Mouse (Mus musculus) heart, embryonic 14.5 days (tissue): Measurements from ENCODE around the gene Ly6g5b. TPM values are rescaled to one million over a fixed set of nuclear protein-coding genes. Genes with fewer than 3 reads are reported as not detected.

Experiments used
- ATAC-seq: fragments of 200-750 bp; cut with Nextera tagmentation; 2 replicates; pipeline ENCODE4 v1.8.0; 2017; ENCODE audit warnings: low read depth, moderate TSS enrichment; ENCODE audit not compliant: insufficient number of reproducible peaks, insufficient read depth, low FRiP score
- H3K27ac ChIP-seq, 2 experiments: fragments of 200-500 bp in 1 of 2; fragments of 300-500 bp in 1 of 2; sonication (generic) in 1 of 2; replicated peaks in 1 of 2; 2 replicates each; pipeline ENCODE4 v1.5.1; 2012 to 2014; ENCODE audit warnings: low read depth in 2 of 2, low read length in 2 of 2, control low read depth in 1 of 2, mild to moderate bottlenecking in 1 of 2, mixed read lengths in 1 of 2; ENCODE audit not compliant: control insufficient read depth in 1 of 2, insufficient read depth in 1 of 2
- H3K27me3 ChIP-seq: fragments of 300-500 bp; sonication (generic); 2 replicates; pipeline ENCODE4 v1.6.1; 2014; ENCODE audit warnings: mild to moderate bottlenecking, low read length, control low read depth; ENCODE audit not compliant: control insufficient read depth, insufficient read depth
- H3K36me3 ChIP-seq: fragments of 300-500 bp; sonication (generic); 2 replicates; pipeline ENCODE4 v1.6.1; 2014; ENCODE audit warnings: mild to moderate bottlenecking, control low read depth, low read length, mixed read lengths; ENCODE audit not compliant: control insufficient read depth, insufficient read depth
- H3K4me1 ChIP-seq, 2 experiments: fragments of 200-500 bp in 1 of 2; fragments of 300-500 bp in 1 of 2; sonication (generic) in 1 of 2; 2 replicates each; pipeline ENCODE4 v1.6.1; 2012 to 2014; ENCODE audit warnings: low read length in 2 of 2, control low read depth in 1 of 2, mixed read lengths in 1 of 2; ENCODE audit not compliant: control insufficient read depth in 2 of 2, insufficient read depth in 2 of 2
- H3K4me2 ChIP-seq: fragments of 300-500 bp; sonication (generic); 2 replicates; pipeline ENCODE4 v1.6.1; 2014; ENCODE audit warnings: mild to moderate bottlenecking, low read length
- H3K4me3 ChIP-seq, 2 experiments: fragments of 200-500 bp in 1 of 2; fragments of 300-500 bp in 1 of 2; sonication (generic) in 1 of 2; 2 replicates each; pipeline ENCODE4 v1.5.1; 2012 to 2014; ENCODE audit warnings: low read length in 2 of 2, mild to moderate bottlenecking in 2 of 2, control low read depth in 1 of 2, low read depth in 1 of 2, moderate library complexity in 1 of 2; ENCODE audit not compliant: control insufficient read depth in 1 of 2, insufficient read depth in 1 of 2
- H3K9ac ChIP-seq: fragments of 300-500 bp; sonication (generic); 2 replicates; pipeline ENCODE4 v1.6.1; 2014; ENCODE audit warnings: mild to moderate bottlenecking, low read length
- H3K9me3 ChIP-seq: fragments of 300-500 bp; sonication (generic); 2 replicates; pipeline ENCODE4 v1.6.1; 2016; ENCODE audit warnings: low read length, control low read depth; ENCODE audit not compliant: control insufficient read depth
- WGBS: fragments of 180-500 bp; shearing (Covaris S2); extraction: QIAGEN DNeasy Blood & Tissue Kit; methylation state at CpG from one replicate; pipeline ENCODE4 v1.1.7; 2014; 5-methylcytosine and 5-hydroxymethylcytosine counted together
- polyA plus RNA-seq: library from polyadenylated mRNA; unstranded; fragments of >200 nt; fragmentation: Nextera tagmentation; extraction: Ambion mirVana; gene quantifications from 2 replicates; pipeline ENCODE4 v1.2.1, GENCODE M21; 2014

Gene Ly6g5b
- polyA plus RNA-seq, 1 experiment from 2014 or later, result 0.28 TPM

- peaks cover 99% of the 10 kb centered on the region for H3K36me3 ChIP-seq
- H3K4me1 ChIP-seq, result no peaks in the 10 kb centered on the region
- H3K27me3 ChIP-seq, result no peaks in the 10 kb centered on the region
- H3K27ac ChIP-seq, result no peak overlapping the region
- 63% methylated on average over 9 of the region's 9 CpGs for WGBS
- no peak overlapping the region for H3K4me2 ChIP-seq
- H3K9me3 ChIP-seq, result no peaks in the 10 kb centered on the region
- H3K9ac ChIP-seq, result no peak overlapping the region
- no peak for ATAC-seq
- no peak overlapping the region for H3K4me3 ChIP-seq
These were observed 37.8 kb upstream of the Ly6g5b start for GRCm38 (mm10) chr17:35153077-35153476.

- 98% methylated on average over 4 of the region's 4 CpGs for WGBS
- Histone ChIP-seq H3K36me3 (peaks cover 99% of the 10 kb centered on the region), H3K4me2 (no peak overlapping the region), H3K27ac (no peak overlapping the region), H3K9me3 (no peaks in the 10 kb centered on the region), H3K27me3 (no peaks in the 10 kb centered on the region), H3K4me3 (no peak overlapping the region), H3K9ac (no peak overlapping the region), H3K4me1 (no peaks in the 10 kb centered on the region)
- no peak for ATAC-seq
These were observed 36.9 kb upstream of the Ly6g5b start for GRCm38 (mm10) chr17:35152121-35152520.

- Histone ChIP-seq H3K27ac (no peak overlapping the region), H3K27me3 (no peaks in the 10 kb centered on the region), H3K4me2 (no peak overlapping the region), H3K9me3 (0 out of 2 replicates have a peak, but pooled peaks cover 2% of the 10 kb centered on the region), H3K4me3 (no peak overlapping the region), H3K9ac (no peak overlapping the region), H3K36me3 (peaks cover 99% of the 10 kb centered on the region), H3K4me1 (no peaks in the 10 kb centered on the region)
- no peak for ATAC-seq
- 74% methylated on average over 5 of the region's 5 CpGs for WGBS
These were observed 32.9 kb upstream of the Ly6g5b start for GRCm38 (mm10) chr17:35147922-35148639.

GRCm38 (mm10) chr17:35147348-35147747 lies 32.1 kb upstream of the Ly6g5b start:
- Histone ChIP-seq H3K9ac (no peak overlapping the region), H3K27ac (no peak overlapping the region)
- no peak for ATAC-seq

GRCm38 (mm10) chr17:35146139-35146538 lies 30.9 kb upstream of the Ly6g5b start:
- Histone ChIP-seq H3K9ac (no peak overlapping the region), H3K4me3 (no peak overlapping the region), H3K27ac (no peak overlapping the region), H3K9me3 (0 out of 2 replicates have a peak, but pooled peaks cover 2% of the 10 kb centered on the region), H3K27me3 (no peaks in the 10 kb centered on the region), H3K4me1 (no peaks in the 10 kb centered on the region), H3K4me2 (no peak overlapping the region), H3K36me3 (peaks cover 99% of the 10 kb centered on the region)
- no peak for ATAC-seq
- 82% methylated on average over 5 of the region's 5 CpGs for WGBS

More at GRCm38 (mm10) chr17:35147348-35147747, 32.1 kb upstream of the Ly6g5b start:
- H3K27me3 ChIP-seq, result no peaks in the 10 kb centered on the region
- H3K9me3 ChIP-seq, result 0 out of 2 replicates have a peak, but pooled peaks cover 2% of the 10 kb centered on the region
- H3K4me3 ChIP-seq, result no peak overlapping the region
- WGBS, result 61% methylated on average over 3 of the region's 3 CpGs
- peaks cover 99% of the 10 kb centered on the region for H3K36me3 ChIP-seq
- H3K4me2 ChIP-seq, result no peak overlapping the region
- H3K4me1 ChIP-seq, result no peaks in the 10 kb centered on the region

GRCm38 (mm10) chr17:35141971-35142370 lies 26.7 kb upstream of the Ly6g5b start:
- H3K9ac ChIP-seq, result no peak overlapping the region
- 0 out of 2 replicates have a peak, but pooled peaks cover 2% of the 10 kb centered on the region for H3K9me3 ChIP-seq
- H3K27ac ChIP-seq, result no peak overlapping the region
- 88% methylated on average over 6 of the region's 6 CpGs for WGBS
- no peak overlapping the region for H3K4me2 ChIP-seq
- H3K4me3 ChIP-seq, result no peak overlapping the region
- no peaks in the 10 kb centered on the region for H3K27me3 ChIP-seq
- H3K4me1 ChIP-seq, result peaks cover 2 to 4% of the 10 kb centered on the region in 2 experiments; a peak in 3 of 4 replicates
- ATAC-seq, result no peak
- peaks cover 96% of the 10 kb centered on the region for H3K36me3 ChIP-seq

- Histone ChIP-seq H3K27ac (no peak overlapping the region), H3K9me3 (0 out of 2 replicates have a peak, but pooled peaks cover 2% of the 10 kb centered on the region), H3K4me3 (no peak overlapping the region), H3K36me3 (peaks cover 82% of the 10 kb centered on the region), H3K4me1 (peaks cover 4 to 13% of the 10 kb centered on the region in 2 experiments; a peak in 3 of 4 replicates), H3K9ac (no peak overlapping the region), H3K27me3 (no peaks in the 10 kb centered on the region), H3K4me2 (no peak overlapping the region)
- 71% methylated on average over 16 of the region's 16 CpGs for WGBS
- no peak for ATAC-seq
These were observed 25.3 kb upstream of the Ly6g5b start for GRCm38 (mm10) chr17:35140490-35140996.
